Mouse (Mus musculus): ENCODE data around the gene Smim10l1.

The Smim10l1 gene

DNA sequence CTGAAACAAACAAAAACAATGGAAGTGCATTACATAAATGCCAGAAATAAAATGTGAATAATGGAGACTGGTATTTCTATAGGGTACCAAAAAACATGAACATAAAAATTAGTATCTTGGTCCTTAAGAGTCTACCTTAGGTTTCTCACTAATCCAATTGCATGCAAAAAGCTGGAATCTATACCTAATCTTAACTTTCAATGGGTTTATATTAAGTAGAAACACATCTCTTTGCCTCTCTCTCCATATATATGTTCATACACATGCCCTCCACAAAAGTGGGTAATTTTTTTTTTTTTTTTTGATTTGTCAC, at the start of gene Smim10l1:
TSS of gene Smim10l1 (plus strand) at position 301 of the 313 bp plus-strand sequence.
- no peak for DNase-seq

DNA sequence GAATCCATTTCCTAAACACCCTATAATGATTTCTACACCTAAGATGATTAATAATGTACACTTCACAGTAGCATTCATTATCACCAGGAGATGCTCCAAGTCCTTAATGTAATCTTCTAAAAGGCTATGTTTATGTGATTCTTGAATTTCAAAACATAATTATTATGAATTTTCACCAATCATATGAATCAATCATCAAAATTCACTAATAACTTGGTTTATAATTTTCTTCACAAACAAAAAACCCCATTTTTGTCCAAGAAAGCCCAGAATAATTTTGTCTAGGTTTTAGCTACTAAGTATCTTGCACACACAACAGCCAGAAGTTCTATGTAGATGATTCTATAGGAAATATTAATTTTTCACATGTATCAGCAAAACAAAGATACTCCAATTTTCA, 49.0 kb upstream of the Smim10l1 start, which contains the start of gene Tas2r140:
TSS of gene Tas2r140 (minus strand) at position 101 of the 400 bp plus-strand sequence.
- no peak for DNase-seq

DNA sequence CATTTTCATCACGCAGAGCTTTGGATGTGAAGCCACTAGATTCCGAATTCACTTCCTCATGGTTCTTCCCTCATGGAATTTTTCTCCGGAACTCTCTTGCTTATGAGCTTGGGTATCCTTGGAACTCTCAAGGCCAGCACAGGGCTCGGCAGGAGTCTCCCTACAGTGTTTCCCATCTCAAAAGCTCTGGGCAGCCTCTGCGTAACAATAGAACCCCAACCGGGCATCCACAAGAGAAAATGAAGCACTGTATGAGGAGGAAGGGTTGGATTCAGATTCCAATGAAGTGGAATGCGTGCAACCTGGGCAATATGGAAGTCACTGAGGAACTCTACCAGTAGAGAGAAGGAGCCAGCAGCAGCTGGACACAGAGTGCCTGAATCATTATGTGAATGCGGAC, 12.5 kb upstream of the Smim10l1 start:
- DNase-seq = no peak

DNA sequence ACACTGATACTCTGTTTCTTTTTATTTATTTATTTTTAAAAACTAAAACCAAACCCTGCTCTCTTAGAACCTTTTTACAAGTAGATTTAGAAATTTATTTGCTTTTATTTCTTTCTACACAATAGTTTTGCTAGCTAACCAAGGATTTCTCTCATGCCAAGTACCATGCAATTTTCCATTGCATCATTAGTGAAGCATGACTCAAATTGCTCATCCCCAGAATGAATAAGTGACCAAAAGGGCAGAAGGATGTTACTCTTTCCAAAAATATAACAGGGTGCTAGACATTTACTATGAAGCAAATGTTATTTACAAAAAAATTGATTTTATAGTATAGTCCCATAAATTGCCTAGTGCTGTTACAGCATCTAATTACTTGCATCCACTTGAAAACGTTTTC, 2.3 kb upstream of the Smim10l1 start:
- no peak for DNase-seq

DNA sequence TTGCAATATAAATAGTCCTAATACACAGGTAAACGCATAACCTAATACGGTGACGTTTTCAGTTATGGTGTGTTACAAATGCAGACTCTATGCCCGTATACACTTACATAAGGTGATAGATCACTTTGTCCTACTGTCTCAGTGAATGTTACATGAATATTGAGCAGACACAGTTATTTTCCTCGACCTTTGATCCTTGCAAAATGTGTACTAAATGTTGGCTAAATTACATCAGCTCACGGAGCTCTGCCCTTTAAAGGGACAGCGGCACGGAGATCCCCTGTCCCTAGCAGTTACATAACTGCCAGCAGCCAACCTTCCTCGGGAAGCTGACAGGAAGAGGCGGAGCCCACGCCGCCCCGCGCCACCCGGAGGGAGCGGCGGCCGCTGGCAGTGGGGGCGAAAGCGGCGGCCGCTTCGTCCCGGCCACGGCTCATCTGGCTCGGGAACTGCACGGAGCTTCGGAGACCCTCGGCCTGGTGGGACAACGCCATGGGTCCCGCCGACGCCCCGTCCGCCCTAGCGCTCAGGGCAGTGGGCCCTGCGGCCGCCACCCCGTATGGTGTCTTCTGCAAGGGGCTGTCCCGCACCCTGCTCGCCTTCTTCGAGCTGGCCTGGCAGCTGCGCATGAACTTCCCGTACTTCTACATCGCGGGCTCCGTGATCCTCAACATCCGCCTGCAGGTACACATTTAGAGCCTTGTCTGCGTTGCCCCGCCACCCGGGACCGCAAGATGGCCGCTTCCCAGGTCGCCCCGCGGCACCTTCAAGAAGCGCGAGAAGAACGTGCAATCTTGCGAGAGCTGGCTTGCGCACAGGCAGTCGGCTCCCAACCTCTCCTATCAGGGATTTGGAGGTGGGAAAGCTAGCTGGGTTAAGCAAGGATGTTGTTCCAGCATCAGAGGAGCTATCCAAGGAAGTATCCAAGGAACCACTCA, 482 bp downstream of the Smim10l1 start:
- DNase-seq = peak; percentile 94

Measured in embryo, embryonic 11 days (tissue).